Mouse (Mus musculus) frontal cortex, adult (tissue): ENCODE results near the gene Abr.

ENCODE experiments used
- ATAC-seq: cut with Nextera tagmentation; 2 replicates; pipeline ENCODE4 v1.9.2; 2017; ENCODE audit warnings: mild to moderate bottlenecking, moderate library complexity, mixed read lengths; ENCODE audit not compliant: low TSS enrichment

Gene Abr

DNA sequence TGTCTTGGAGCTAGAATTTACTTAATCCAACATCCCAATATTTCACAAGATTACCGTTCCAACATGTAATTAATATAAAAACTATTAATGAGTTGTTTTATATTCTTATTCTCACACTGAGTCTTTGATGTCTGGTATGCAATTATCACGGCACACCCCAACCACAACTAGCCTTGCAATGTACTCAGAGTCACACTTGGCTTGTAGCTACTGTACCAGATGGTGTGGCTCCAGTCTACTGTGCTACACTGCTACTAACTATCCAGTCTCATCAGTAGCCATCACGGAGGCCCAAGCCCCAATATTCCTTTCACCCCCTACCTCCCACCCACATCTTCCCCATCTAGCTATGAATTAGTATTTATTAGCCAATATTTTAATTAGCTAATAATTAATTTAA lies 245.7 kb downstream of the Abr start:
- ATAC-seq = no peak

DNA sequence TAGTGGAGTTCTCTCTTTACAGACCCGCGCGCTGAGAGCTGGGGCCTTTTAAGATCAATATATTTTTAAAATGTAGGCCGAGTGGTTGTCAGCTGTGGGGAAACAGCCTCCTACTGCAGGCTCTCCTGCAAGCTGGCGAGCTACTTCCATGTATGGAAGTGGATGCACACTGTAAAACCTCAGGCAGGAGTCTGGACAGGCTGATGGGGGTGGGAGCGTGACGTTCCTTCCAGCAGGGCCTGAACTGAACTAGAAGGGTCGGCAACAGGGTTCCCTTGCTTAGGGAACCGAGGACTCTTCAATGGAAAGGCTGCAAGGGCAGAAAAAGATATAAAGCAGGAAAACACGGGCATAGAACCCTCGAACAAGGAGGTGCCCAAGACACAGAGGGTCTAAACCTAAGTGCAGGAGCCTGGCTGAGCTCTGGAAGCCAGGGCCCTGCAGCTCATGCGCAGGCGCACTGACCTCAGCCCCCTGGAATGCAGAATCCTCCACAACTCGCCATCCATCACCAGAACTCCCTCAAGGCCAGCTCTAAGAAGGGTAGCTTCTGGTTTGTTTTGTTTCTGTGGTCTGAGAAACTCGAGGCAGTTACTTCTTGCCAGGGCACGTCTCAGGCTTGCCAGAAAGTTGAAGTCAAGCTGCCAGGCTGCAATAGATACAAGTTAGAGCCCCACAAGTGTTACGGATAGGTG lies 247.5 kb downstream of the Abr start:
- ATAC-seq = peak; percentile 88; the same call in 1 of the 2 replicates

DNA sequence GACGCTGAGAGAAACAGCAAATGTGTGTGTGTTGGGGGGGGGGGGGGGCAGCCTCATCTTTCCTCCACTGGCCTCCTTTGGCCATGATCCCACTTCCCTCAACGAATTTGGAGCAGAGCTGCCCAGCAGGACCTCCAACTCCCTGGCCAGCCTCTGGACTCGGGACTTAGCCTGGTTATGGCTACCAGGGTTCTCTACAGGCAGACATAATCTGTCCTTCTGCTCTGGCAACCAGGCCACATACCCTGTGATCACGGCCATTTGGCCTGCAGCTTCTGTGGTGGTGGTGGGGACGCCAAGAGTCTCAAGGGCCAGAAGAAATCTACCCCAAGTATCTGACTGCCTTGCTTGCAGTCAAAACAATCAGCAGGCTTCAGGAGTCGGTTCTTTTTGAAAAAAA lies 249.6 kb downstream of the Abr start:
- ATAC-seq = no peak

DNA sequence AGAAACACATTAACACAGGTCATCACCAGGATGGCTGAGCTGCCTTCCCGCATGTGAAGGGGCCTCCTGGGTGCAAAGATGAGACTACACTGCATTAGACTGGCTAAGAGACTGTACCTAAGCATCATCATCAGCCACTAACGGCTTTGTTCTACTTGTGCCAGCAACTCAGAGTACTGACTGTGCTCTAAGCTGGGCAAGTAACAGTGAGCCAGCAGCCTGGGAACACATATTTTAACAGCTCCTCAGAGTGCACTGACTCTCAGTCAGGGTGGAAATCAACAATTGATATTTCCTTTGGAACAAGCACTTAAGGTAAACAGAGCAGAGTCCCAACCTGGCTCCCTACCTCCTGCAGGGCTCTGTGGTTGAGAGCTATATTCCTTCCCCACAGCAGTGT lies 250.0 kb downstream of the Abr start:
- ATAC-seq = no peak

DNA sequence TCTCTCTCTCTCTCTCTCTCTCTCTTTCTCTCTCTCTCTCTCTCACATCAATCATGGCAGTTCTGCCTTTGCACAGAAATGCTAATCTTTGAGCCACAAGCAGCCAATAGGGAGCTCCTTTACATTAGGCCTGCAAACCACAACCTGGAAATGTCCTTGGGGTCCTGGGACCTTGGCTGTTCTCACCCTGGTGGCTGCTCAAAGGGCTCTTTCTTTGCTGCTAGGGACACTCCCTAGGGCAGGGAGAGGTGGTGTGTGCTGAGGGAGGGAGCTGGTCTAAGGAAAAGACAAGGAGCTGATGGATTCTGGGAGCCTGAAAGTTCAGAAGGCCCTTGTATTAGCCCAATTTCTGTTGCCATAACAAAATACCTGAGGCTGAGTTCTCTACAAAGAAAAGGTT lies 251.6 kb downstream of the Abr start:
- ATAC-seq = no peak
